Comparison of ENCODE assay signal across 11 mouse cellular contexts in the genomic region with DNA sequence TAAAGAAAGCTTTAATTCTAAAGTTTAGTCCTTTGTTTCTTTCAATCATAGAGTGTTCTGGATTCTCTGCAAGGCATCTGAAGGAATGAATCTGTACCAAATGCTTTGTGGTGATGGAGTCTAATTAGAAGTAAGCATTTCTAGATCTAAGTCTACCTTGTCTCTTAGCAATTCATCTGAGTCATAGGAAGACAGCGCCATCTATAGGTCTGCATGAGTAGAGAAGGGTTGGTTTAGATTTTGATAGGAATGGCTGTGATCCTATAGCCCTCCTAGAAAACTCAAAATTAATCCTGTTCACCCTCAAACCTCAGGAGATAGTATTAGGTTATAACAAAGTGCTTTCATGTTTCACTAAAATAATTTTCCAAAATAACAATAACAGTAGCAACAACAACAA. TPM values are rescaled to one million over a fixed set of nuclear protein-coding genes. Genes with fewer than 3 reads are reported as not detected.
DNase-seq lines count a peak whose midpoint lies in the region; ATAC-seq and TF ChIP-seq lines count a peak whose summit lies in the region.
"Had no signal": no experiment of that assay in that cellular context is flagged by ENCODE, and none has a peak within 500 bp of the region (broad histone marks: within the 10 kb centered on the region; RNA-seq: fewer than 3 reads in every experiment).

No protein-coding gene starts in this region.

- intact Hi-C loops in left cerebral cortex, adult 2 months (cut with DNase I): loop anchor here (5.0 kb wide), 1 partner anchor 508 kb away; no protein-coding TSS in a partner anchor

- peak; percentile 68 for TF ChIP-seq CTCF in left cerebral cortex, adult 2 months (IDR thresholded peaks at IDR 0.05)

- ATAC-seq in common myeloid progenitor, adult 5-6 weeks (replicated peaks; ENCODE audit: low read depth, poor library complexity, severe bottlenecking): peak; percentile 76
- ATAC-seq in activated CD4-positive, CD25-positive, alpha-beta regulatory T cell, adult 4 months: no peak

- 0% methylated on average over 1 of the region's 1 CpGs for WGBS in hindbrain, embryonic 10.5 days

- no peak overlapping the region for H3K4me3 ChIP-seq in left cerebral cortex, adult 2 months
- H3K4me3 ChIP-seq in hindbrain, embryonic 10.5 days: no peak overlapping the region
- H3K4me3 ChIP-seq: kidney, embryonic 15.5 days; limb, embryonic 15.5 days; stomach, embryonic 15.5 days had no signal

- no peak for DNase-seq in left cerebral cortex, adult 2 months (ENCODE audit: extremely low spot score in 1 of 2, low spot score in 2 of 2)
- no peak for DNase-seq in left cerebral cortex, adult 8-10 months (ENCODE audit: low spot score in 2 of 2)
- DNase-seq in Muller cell, postnatal 12 days (ENCODE audit: inconsistent ontology term): peak; percentile 32
- peak; percentile 28 for DNase-seq in lung, postnatal 36 days
- no peak for DNase-seq in hindbrain, embryonic 10.5 days (ENCODE audit: low spot score)
- DNase-seq: adrenal gland, postnatal 25 days had no signal

- H3K9me3 ChIP-seq in hindbrain, embryonic 10.5 days: no peaks in the 10 kb centered on the region
- H3K9me3 ChIP-seq: kidney, embryonic 15.5 days; limb, embryonic 15.5 days; stomach, embryonic 15.5 days had no signal

- H3K27me3 ChIP-seq in hindbrain, embryonic 10.5 days (ENCODE audit: insufficient read depth, poor library complexity, severe bottlenecking): peaks cover 3% of the 10 kb centered on the region; the same call in 1 of the 2 replicates
- H3K27me3 ChIP-seq: stomach, embryonic 15.5 days had no signal

- H3K4me1 ChIP-seq in hindbrain, embryonic 10.5 days (replicated peaks): no peaks in the 10 kb centered on the region
- H3K4me1 ChIP-seq: kidney, embryonic 15.5 days; limb, embryonic 15.5 days; stomach, embryonic 15.5 days had no signal

- H3K36me3 ChIP-seq in hindbrain, embryonic 10.5 days: no peaks in the 10 kb centered on the region
- H3K36me3 ChIP-seq: kidney, embryonic 15.5 days; limb, embryonic 15.5 days; stomach, embryonic 15.5 days had no signal

- no peak overlapping the region for H3K27ac ChIP-seq in left cerebral cortex, adult 2 months
- no peak overlapping the region for H3K27ac ChIP-seq in hindbrain, embryonic 10.5 days
- H3K27ac ChIP-seq: kidney, embryonic 15.5 days; limb, embryonic 15.5 days; stomach, embryonic 15.5 days had no signal

RNA-seq across cellular contexts. Expression of a gene that starts 11.8 kb away (rescaled TPM):
- total RNA-seq in left cerebral cortex, adult 2 months (2021): 1 to 10 TPM in 1 of 2 experiments, under 1 TPM in 1; 0.32 to 1.1 TPM
- total RNA-seq in left cerebral cortex, adult 8-10 months (2022): 1 to 10 TPM in 2 of 4 experiments, under 1 TPM in 2; 0.68 to 1.7 (median 1.1) TPM
- total RNA-seq in common myeloid progenitor, adult 5-6 weeks (2017): 24.2 and 27.9 TPM in 2 replicates
- polyA plus RNA-seq in activated CD4-positive, CD25-positive, alpha-beta regulatory T cell, adult 4 months (2017; shearing (Covaris generic)): not detected
- 1.3 and 3.3 TPM in 2 replicates for polyA plus RNA-seq in hindbrain, embryonic 10.5 days (2016; fragmentation: Nextera tagmentation; extraction: Ambion mirVana)

RNA-seq across cellular contexts. Expression of a gene that starts 44.7 kb away (rescaled TPM):
- 10 to 100 TPM; 13.3 to 14.7 TPM for total RNA-seq in left cerebral cortex, adult 2 months (2021)
- 10 to 100 TPM; 14.1 to 16.2 (median 15.3) TPM for total RNA-seq in left cerebral cortex, adult 8-10 months (2022)
- 118 and 119 TPM in 2 replicates for total RNA-seq in common myeloid progenitor, adult 5-6 weeks (2017)
- 10 to 100 TPM; 59.3 to 63.6 TPM for polyA plus RNA-seq in activated CD4-positive, CD25-positive, alpha-beta regulatory T cell, adult 4 months (2017; shearing (Covaris generic))
- polyA plus RNA-seq in hindbrain, embryonic 10.5 days (2016; fragmentation: Nextera tagmentation; extraction: Ambion mirVana): 54.8 and 75.7 TPM in 2 replicates

RNA-seq across cellular contexts. Expression of a gene that starts 44.8 kb away (rescaled TPM):
- total RNA-seq in left cerebral cortex, adult 2 months (2021): 1 to 10 TPM; 5.4 to 6.4 TPM
- total RNA-seq in left cerebral cortex, adult 8-10 months (2022): 10 to 100 TPM in 1 of 4 experiments, 1 to 10 TPM in 3; 7.9 to 13.1 (median 8.4) TPM
- total RNA-seq in common myeloid progenitor, adult 5-6 weeks (2017): 16.4 and 18.9 TPM in 2 replicates
- polyA plus RNA-seq in activated CD4-positive, CD25-positive, alpha-beta regulatory T cell, adult 4 months (2017; shearing (Covaris generic)): 1 to 10 TPM; 7.7 to 7.9 TPM
- 6.7 and 8.5 TPM in 2 replicates for polyA plus RNA-seq in hindbrain, embryonic 10.5 days (2016; fragmentation: Nextera tagmentation; extraction: Ambion mirVana)

Comparison
In these comparisons a context has a peak if more than half of its experiments do, and no peak if none do; other contexts are left out.
1. DNase-seq: peak in Muller cell, postnatal 12 days (single experiment) and lung, postnatal 36 days (single experiment); none in left cerebral cortex, adult 2 months (0 of 2), left cerebral cortex, adult 8-10 months (0 of 2) and hindbrain, embryonic 10.5 days (single experiment).